Mouse (Mus musculus): ENCODE data around the gene Plin3.

DNA sequence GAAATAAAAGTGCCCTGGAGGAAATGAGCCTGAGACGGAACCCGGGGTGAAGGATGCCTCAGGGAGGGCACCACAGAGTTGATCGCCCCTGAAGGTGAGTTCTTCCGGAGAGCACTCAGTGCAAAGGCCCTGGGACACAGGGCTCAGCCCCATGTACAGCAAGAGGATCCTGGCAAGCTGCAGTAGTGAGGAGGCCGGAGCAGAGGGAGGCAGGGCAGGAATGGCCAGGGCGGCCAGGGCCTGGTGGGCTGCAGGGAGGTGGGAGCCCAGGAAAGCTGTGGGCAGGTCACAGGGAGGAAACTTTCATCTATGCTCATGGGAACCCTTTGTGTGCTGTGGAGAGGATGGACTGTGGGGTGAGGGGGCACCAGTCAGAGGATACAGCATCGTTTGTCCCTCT is 19.2 kb downstream of the Plin3 start:
- no peak for TF ChIP-seq CTCF (IDR thresholded peaks at IDR 0.05; ENCODE audit: control insufficient read depth, insufficient read depth, insufficient replicate concordance, low read depth, low read length)
- no peak for TF ChIP-seq POLR2A (IDR thresholded peaks at IDR 0.05; ENCODE audit: control insufficient read depth, low read depth, low read length)

All from testis, adult 2 months (tissue).